Mouse (Mus musculus) urinary bladder, postnatal 10 days (tissue): ENCODE results near the gene Olfr1509.
"Not testable (repeated sequence)": the region's sequence is repeated elsewhere in the genome, so short reads cannot be mapped to it uniquely, and the experiment has no call there.

Experiments used
- DNase-seq: peaks from one replicate; pipeline ENCODE4 v3.0.0; 2022; ENCODE audit warnings: low spot score

Olfr1509 gene

GRCm38 (mm10) chr14:52442690-52443089 is at the start of gene Olfr1509:
Gene Olfr1509 (plus strand): TSS chr14:52442990.
- DNase-seq = no peak

DNA sequence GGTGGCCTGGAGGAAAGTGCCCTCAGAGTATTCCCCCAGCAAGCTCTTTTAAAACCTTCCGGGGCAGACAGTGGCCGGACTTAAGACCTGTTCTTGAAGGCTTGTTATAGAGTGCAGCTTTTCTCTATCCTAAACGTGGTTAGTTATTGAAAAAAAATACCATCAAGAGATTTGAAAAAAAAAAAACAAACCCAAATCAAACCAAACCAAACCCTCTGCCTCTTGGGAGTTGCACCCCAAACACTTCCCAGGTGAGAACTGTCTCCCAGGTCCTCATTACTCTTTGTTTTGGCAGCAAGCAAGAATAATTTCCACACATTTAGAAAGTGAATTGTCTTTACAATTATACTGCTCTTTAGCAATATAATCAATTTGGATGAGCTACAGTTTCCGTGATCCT is 45.5 kb upstream of the Olfr1509 start, which contains the start of gene Olfr1511:
Gene Olfr1511 (minus strand): TSS at position 101 of the 400 bp plus-strand sequence.
- no peak for DNase-seq

DNA sequence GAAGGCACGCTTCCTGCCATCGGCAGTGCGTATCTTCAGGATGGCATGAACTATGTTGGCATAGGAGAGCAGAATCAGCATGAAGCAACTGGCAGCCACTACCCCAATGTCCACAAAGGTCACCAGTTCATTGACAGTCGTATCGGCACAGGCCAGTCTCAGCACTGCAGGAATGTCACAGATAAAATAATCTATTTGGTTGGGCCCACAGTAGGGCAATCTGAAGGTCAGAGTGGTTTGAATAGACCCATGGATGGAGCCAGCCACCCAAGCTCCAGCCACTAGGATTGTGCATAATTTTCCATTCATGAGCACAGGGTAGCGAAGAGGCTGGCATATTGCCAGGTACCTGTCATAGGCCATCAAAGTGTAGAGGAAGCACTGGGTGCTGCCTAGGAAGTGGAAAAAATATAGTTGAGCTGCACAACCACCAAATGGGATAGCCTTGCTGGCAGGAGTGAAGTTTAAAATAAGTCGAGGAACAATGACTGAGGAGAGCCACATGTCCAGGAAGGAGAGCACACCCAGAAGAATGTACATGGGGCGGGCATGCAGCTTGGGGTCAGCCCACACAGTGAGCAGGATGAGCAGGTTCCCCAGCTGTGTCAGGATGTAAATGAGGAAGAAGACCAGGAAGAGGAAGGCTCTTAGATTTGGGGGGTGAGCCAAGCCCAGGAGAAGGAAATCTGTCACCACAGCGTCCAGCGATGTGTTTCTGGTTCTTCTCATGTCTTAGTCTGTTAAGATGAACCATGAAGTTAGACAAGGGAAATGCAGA is 32.5 kb upstream of the Olfr1509 start:
- DNase-seq = not testable (repeated sequence)

- DNase-seq = no peak
Observed at GRCm38 (mm10) chr14:52414273-52414672, 28.5 kb upstream of the Olfr1509 start, which contains the start of gene Olfr1510. Gene Olfr1510 (minus strand): TSS chr14:52414373.

DNA sequence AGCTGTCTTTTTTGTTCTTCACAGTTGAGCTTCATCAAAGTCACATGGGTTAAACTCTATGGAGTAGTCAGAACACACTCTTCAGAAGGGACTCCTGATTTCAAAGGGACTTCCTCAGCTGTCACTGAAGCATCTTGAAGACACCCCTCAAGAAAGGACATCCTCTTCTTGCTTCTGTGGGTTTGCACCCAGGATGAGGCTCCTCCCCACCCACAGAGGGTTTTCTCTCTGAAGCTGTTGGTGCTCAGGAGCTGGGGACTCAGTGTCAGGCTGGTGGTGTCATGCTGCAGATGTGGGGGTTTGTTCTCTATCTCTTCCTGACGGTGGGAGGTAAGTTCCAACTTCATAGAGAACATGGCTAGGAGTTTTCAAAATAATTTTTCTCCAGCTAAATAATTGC is 15.1 kb upstream of the Olfr1509 start:
- no peak for DNase-seq

GRCm38 (mm10) chr14:52451138-52451537 is 8.3 kb downstream of the Olfr1509 start:
- no peak for DNase-seq

- DNase-seq = no peak
Observed at GRCm38 (mm10) chr14:52461928-52462327, 19.1 kb downstream of the Olfr1509 start.

- no peak for DNase-seq
Observed at GRCm38 (mm10) chr14:52465738-52466137, 22.9 kb downstream of the Olfr1509 start.

DNA sequence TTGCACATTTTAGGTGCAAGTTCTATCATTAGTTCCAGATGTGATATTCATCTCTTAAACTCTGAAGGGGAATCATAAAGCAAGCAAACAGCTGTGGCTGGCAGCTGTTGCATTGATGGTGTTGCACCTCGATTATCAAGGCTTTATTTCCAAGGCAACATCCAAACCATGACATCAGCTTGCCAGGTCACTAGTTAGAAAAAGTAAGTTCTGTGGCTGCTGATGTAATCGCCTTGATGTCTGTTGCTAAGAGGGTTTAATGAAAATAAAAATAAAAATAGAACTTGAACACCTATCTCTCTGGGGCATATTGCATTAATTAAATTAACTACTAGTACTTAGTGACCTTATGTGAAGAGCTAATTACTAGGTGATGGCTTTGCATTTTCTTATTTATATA is 24.6 kb downstream of the Olfr1509 start, which contains the start of gene Olfr1508:
Gene Olfr1508 (minus strand): TSS at position 101 of the 400 bp plus-strand sequence.
- no peak for DNase-seq

- DNase-seq = no peak
Observed at GRCm38 (mm10) chr14:52495516-52495915, 52.7 kb downstream of the Olfr1509 start, which contains the start of gene Olfr1507. Gene Olfr1507 (minus strand): TSS chr14:52495749.
